Mouse (Mus musculus) spleen, adult 12 weeks (tissue): ENCODE results near the gene Tnfsf9.

Experiments used
- DNase-seq: peaks from one replicate; pipeline ENCODE4 v3.0.0; 2022; ENCODE audit warnings: low spot score

Gene Tnfsf9

DNA sequence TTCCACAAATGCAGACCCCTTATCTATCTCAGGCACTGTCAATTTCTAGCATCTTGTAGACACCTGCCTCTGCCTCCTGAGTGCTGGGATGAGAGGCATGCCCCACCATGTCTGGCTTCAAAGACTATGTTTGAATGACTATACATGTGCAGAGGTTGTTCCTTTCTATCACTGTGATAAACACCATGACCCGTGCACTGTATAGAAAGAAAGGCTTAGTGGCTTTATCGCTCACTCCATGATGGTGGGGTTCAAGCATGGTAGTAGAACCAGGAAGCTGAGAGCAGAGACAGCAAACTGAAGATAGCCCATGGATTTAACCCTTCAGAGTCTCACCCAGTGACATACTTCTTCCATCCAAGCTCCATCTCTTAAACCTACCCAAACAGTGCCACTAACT lies 29.6 kb downstream of the Tnfsf9 start:
- no peak for DNase-seq

GRCm38 (mm10) chr17:57135635-57136034 lies 30.5 kb downstream of the Tnfsf9 start:
- DNase-seq = no peak

DNA sequence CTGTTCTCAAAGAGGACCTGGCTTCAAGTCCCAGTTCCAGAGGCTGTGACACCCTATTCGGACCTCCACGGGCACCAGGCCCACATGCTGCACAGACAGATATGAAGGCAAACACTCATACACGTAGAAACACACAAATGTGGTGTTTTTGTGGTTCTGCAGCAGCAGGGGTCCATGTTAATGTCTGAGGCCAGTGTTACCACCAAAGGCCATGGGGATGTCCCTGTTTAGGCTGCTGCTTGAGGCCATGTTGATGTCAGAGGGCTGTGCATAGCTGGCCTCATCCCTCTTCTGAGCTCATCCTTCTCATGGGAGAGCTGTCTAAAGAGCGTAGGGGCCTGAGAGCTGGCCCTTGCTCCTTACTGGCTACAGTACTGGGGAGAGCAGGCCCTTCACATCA lies 33.6 kb downstream of the Tnfsf9 start:
- no peak for DNase-seq

- DNase-seq = no peak
Measured at GRCm38 (mm10) chr17:57139708-57140107, 34.6 kb downstream of the Tnfsf9 start.

GRCm38 (mm10) chr17:57143704-57144103 lies 38.6 kb downstream of the Tnfsf9 start:
- DNase-seq = no peak

- DNase-seq = no peak
Measured at GRCm38 (mm10) chr17:57145115-57145514, 40.0 kb downstream of the Tnfsf9 start.

- no peak for DNase-seq
Measured at GRCm38 (mm10) chr17:57148343-57148742, 43.2 kb downstream of the Tnfsf9 start.

DNA sequence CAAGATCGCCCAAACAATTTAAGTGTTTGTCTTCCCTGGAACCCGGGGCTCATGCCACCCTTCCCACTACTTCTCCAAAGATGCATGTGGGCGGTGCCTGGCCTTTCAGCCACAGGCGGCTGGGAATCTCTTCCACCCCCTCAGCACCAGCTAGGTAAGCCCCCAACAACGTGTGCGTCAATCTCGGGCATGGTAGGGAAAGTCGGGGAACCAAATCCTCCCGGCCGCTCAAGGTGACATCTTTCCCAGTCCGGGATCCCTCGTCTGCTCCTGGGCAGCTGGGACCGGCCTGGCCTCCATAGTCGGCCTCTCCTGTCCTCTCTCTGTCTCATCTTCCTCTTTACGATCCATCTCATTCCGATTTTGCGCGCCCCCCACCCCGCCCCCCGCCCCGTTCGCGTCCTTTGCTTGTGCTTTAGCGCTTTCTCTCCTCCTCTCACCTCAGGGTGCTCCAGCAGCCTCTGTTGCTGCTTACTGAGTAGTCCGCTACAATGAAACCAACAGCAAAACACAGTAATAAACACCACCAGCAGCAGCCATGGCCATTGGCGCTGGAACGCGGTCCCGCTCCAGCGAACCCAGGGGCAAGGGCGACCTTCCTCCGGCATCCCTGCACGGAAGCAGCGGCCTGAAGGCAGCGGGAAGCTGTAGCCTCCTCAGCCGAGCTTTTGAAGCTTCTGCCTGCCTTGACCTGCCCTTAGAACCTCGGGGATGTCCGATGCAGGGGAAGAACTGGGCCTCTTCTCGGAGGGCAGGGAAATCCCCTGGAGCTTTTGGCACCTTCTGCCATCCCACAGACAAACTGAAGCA lies 44.1 kb downstream of the Tnfsf9 start, which contains the start of gene Cd70:
Cd70 (minus strand) TSS at position 784 of the 810 bp plus-strand sequence.
- no peak for DNase-seq

GRCm38 (mm10) chr17:57153006-57153405 lies 47.9 kb downstream of the Tnfsf9 start:
- DNase-seq = no peak

DNA sequence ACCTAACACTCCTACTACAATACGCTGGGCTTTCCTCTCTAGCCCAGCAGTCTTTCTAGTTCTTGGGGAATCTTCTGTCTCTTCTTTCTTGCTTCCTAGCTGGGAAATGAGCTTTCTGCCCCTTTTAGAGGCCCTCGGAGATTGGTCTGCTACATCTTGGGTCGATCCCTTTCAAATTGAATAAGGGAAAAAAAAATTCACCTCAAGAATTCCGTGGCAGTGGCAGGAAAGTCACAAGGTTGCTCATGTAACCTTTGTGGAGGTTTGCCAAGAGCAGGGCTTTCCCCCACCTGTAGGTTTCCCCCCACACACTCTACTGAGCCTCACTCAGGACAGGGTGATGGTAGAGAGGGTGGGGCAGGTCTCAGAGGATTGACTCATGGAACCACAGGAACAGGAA lies 48.7 kb downstream of the Tnfsf9 start:
- DNase-seq = no peak
